Mouse (Mus musculus): ENCODE data around the gene Ndrg3.
"Not testable (repeated sequence)": the region's sequence is repeated elsewhere in the genome, so short reads cannot be mapped to it uniquely, and the experiment has no call there.

The Ndrg3 gene

DNA sequence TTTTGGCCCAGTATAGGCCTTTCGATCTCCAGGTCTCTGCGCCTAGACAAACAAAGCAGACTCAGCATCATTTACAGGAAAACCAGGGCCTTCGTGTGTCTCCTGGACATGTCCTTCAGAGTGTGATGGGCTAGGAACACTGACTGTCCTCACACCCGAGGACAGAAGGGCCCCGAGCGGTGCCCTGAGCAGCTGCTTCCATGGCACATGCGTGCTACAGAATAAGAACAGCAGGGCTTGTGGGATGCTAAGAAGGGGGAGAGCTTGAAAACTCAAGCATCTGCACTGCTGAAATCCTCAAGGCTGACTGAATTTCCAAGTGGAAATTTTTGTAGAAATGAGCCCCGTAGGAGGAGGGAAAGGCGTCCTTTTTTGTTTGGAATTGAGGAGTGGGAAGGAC is 94.8 kb downstream of the Ndrg3 start:
- no peak for DNase-seq

DNA sequence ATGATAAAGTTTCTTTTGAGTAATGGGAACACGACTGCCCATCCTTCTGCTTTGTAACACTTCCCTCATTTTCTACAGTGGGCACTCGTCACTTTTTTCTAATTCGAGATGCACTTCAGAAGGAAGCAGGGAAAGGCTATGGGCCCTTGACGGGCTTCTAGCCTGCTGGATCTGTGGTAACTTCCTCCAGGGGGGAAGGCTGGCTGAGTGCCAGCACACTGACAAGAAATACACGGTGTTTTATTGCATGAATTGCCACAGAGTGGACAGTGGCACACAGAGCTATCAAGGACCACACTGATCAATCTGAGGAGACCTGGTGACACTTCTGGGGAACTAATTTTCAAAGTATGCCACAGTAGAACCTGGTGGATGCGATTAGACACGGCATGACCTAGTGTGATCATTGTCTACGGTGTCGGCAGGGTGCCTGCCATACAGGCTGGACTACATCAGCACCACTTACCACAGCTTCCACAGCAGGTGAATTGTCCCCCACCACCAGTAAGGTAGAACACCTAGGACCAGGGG is 95.4 kb downstream of the Ndrg3 start:
- no peak for DNase-seq

DNA sequence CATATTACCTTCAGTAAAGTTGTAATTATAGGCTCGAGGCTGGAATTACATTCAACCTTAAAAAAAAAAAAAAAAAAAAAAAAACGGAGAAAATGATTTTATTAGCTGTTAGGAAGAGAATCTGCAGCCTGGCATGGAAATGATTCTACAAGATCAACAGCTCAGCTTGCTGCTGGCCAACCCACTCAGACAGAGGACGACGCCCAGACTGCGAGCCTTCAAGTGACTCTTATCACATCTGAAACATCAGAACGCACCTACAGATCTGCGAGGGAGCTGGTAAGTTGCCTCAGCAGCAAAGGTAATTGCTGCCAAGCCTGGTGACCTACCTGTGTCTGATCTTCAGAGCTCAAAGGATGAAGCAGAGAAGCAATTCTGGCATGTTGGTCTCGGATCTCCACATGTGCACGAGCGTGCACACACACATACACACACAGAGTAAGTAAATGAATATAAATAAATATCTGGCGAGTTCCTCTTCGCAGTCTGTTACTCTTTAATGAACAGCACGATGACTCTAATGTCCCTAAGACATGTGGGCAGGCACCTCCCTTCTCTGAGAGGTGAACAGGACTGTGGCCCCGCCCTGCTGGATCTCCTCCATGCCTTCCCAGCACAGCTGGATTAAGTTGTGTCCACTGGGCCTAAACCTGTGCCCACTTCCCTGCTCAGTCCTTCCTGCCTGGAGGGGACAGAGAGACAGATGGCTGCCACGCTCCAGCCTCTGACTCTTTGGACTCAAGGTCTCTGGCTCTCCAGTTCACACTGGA is 97.2 kb downstream of the Ndrg3 start:
- no peak for DNase-seq

DNA sequence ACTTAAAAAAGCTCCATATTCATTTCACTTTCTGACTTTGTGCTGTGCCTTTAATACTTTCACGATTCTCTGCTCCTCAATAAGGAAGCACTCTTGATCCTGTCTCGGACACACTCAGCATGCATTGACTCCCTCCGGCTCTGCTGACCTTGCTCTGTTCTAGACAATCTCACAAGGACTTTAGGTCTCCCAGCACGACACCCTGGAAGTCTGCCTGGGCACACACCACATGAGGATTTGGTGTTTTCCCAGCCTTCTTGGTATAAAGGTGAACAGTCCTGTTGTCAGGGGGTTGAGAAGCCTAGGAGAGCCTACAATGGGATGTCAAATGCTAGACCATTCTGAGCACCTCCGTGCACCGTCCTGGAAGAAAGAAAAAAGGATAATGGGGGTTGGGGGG is 99.0 kb downstream of the Ndrg3 start:
- DNase-seq = no peak

DNA sequence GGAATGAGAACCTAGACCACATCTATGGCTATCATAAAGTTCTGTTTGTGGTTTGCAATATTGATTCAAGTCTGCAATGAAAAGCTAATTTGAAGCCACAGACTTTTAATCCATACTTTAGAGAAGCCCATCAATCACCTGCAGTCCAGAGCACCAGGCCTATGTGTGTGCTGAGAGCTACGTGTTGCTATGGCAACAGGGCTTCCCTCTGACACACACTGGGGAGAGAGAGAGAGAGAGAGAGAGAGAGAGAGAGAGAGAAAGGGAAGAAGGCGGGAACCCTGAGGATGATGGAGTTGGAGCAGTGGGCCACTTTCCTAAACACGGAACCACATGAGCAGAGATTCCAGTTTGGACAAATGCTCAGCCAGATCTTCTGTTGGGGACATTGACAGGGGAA is 99.6 kb downstream of the Ndrg3 start:
- DNase-seq = no peak

DNA sequence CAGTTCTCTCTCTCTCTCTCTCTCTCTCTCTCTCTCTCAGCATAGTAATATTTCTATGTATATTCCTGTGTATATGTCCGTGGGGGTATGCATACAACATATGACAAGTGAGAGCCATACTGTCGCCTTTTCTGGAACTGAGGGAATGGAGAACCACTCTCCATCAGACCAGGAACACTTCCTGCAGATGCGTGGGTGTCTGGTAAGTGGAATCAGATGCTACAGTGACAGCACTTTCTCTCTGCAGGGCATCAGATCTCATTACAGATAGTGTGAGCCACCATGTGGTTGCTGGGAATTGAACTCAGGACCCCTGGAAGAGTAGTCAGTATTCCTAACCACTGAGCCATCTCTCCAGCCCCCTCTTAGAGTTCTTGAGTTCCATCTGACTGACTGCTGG is 103.4 kb downstream of the Ndrg3 start:
- no peak for DNase-seq

DNA sequence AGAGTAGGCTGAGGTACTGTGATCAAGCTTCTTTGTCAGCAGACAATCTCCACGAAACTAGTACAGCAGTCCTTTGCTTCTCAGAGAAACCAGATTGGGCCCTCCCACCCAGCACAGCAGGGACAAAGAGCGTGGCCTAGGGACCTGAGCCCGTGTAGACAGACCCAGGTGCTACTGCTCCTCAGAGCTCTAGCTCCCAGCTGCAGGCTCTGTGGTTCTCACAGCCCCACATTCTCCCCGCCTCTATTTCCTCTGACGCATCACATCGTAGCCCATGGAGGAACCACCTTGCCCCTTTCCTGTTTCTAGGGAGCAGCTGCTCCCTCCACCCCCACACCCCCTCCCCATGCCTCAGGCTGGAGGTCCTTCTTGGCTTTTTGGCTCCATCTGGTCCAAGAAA is 104.8 kb downstream of the Ndrg3 start, which contains the start of gene Sla2:
Gene Sla2, minus strand, starts transcription at position 176 of the 400 bp plus-strand sequence.
- DNase-seq = no peak

DNA sequence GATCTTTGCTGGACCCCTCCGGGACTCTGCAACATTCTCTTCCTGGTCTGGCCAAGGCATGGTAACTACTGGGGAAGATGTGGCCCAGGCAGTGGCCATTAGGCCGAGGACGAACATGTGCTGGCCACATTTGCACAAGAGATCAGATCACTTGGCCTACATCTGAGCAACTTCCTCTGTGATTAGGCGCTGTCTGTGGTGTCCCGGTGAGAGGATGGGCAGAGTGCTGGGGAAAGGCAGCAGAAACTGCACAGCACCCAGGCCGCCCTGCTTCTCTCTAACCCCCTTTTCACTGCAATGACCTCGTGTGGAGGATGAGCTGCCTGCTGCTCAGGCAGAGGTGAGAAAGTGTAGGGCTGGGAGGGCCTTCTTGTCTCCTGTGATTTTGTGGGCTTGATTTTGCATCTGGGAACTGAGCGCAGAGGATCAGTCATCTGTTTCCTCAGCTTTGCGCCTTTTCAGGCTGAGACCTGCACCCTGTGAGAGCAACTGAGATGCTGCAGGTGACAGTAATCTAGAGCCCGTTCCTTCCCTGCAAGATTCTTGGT is 105.7 kb downstream of the Ndrg3 start:
- DNase-seq = no peak

DNA sequence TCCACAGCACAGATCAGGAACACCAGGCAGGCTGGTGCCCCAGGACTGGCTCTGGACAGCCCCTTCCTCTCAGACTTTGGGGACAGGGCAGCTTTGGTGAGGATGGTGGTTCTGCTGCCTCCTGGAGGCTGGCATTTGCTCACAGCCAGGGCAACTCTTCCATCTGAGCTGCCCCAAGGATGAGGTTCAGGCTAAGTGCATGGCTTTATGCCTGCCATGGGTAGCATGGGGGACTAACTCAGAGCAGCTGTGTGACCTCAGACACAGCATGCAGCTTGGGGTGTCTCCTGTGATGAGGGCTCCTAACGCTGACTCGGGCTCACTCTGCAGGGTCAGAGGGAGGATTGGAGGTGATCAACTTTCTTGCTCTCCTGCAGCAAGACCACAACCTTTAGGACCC is 106.2 kb downstream of the Ndrg3 start:
- not testable (repeated sequence) for DNase-seq

DNA sequence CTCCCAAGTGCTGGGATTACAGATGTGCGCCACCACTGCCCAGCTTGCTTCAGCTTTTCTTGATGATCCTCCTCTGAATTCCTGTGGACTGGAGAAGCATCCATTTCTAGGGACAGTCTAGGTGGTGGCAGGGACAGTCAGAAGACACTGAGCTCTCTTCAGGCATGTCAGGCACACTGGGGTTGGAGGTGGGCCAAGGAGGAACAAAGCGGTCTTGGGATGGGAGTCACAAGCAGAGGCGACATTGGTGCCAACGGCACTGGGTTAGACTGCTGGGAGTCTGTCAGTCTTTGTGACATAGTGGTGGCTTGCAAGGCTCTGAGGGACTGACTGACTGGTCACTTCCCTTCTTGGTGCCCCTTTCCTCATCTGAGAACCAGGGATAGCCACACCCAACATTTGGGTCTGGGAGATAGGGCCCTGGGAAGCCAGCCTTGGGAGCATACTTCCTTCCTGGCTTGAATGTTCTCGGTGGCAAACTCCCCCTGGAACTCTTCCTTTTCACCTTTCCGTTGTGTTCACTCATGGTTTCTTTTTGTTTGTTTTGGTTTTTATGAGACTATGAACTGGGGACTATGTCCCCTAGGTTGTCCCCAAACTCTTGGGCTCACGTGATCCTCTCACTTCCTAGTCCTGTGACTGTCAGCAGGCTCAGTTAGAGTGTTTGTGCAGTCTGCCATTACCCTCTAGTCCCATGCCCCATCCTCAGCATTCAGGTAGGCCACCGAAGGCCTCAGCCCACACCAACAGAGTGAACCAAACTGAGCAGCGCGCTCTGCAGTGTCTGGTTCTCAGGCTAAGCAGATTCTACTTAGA is 107.3 kb downstream of the Ndrg3 start:
- DNase-seq = no peak

DNA sequence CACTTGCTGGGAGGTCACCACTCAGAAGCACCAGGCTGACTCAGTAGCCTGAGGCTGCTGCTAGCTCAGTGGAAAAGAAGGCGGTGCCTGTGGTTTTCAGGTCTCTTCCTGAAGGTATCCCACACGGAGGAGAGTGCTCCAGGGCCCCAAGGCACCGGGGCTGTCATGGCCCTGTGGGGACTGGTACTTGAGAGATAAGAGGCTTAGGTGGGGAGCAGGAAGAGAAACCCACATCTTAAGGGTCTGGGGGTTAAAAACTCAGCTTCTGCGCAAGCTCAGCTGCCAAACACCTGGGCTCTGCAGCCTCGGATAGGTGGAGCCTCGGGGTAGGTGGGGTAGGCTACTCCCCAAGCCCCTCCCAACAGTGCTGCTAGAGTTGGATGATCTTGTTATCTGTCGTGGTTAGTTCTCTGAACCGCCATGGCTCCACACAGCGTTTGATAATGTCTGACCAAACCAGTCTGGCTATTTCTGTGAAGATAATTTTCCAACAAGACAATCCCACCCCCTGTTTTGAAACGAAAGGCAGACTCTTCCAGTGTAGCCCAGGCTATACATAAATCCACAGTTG is 109.3 kb downstream of the Ndrg3 start:
- no peak for DNase-seq

DNA sequence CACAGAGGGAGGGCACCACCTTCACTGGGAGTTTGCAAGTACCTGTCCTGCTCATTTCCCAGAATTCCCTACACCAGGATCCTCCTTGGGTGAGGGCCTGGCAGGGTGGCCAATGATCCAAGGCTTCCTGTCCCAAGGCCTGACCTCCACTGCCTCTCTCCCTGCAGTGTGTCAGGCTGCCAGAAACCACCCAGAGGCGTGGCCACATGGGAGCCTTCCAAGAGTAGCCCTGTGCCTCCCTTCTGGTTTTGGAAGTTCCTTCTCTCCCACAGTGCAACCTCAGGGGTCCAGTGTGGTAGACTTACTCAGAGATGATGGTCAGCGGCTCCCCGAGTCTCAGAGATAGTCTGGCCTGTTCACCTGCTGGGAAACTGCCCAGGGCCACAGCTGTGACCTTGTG is 112.3 kb downstream of the Ndrg3 start:
- peak; percentile 53 for DNase-seq

DNA sequence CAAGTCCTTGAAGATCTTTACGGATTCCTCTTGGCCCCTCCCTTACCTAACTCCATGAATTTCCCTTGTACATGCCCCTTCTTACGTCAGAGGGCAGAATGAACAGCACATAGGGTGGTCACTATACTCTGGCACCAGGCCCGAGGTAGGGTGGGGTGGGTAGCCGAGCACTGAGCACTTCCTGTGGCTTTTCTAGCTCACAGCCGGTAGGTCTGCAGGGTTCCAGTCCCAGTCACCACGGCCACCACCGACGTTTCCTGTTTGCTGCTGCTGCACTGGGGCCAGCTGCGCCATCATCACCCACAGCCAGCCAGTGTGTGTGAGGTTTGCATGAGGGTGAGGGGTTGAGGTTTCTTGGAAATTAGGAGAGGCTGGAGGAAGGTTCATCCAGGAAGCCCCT is 114.1 kb downstream of the Ndrg3 start:
- peak; percentile 51 for DNase-seq

Measured in cerebellum, adult 11-12 months (tissue).